Mouse (Mus musculus) heart, embryonic 14.5 days (tissue): Measurements from ENCODE around the gene Rpap3. TPM values are rescaled to one million over a fixed set of nuclear protein-coding genes. Genes with fewer than 3 reads are reported as not detected.
A peak's percentile ranks its signal among the peaks of the same experiment; 100 is the strongest.

Experiments
- ATAC-seq: fragments of 200-750 bp; cut with Nextera tagmentation; 2 replicates; pipeline ENCODE4 v1.8.0; 2017; ENCODE audit warnings: low read depth, moderate TSS enrichment; ENCODE audit not compliant: insufficient number of reproducible peaks, insufficient read depth, low FRiP score
- H3K27ac ChIP-seq, 2 experiments: fragments of 200-500 bp in 1 of 2; fragments of 300-500 bp in 1 of 2; sonication (generic) in 1 of 2; replicated peaks in 1 of 2; 2 replicates each; pipeline ENCODE4 v1.5.1; 2012 to 2014; ENCODE audit warnings: low read depth in 2 of 2, low read length in 2 of 2, control low read depth in 1 of 2, mild to moderate bottlenecking in 1 of 2, mixed read lengths in 1 of 2; ENCODE audit not compliant: control insufficient read depth in 1 of 2, insufficient read depth in 1 of 2
- H3K27me3 ChIP-seq: fragments of 300-500 bp; sonication (generic); 2 replicates; pipeline ENCODE4 v1.6.1; 2014; ENCODE audit warnings: mild to moderate bottlenecking, low read length, control low read depth; ENCODE audit not compliant: control insufficient read depth, insufficient read depth
- H3K36me3 ChIP-seq: fragments of 300-500 bp; sonication (generic); 2 replicates; pipeline ENCODE4 v1.6.1; 2014; ENCODE audit warnings: mild to moderate bottlenecking, control low read depth, low read length, mixed read lengths; ENCODE audit not compliant: control insufficient read depth, insufficient read depth
- H3K4me1 ChIP-seq, 2 experiments: fragments of 200-500 bp in 1 of 2; fragments of 300-500 bp in 1 of 2; sonication (generic) in 1 of 2; 2 replicates each; pipeline ENCODE4 v1.6.1; 2012 to 2014; ENCODE audit warnings: low read length in 2 of 2, control low read depth in 1 of 2, mixed read lengths in 1 of 2; ENCODE audit not compliant: control insufficient read depth in 2 of 2, insufficient read depth in 2 of 2
- H3K4me2 ChIP-seq: fragments of 300-500 bp; sonication (generic); 2 replicates; pipeline ENCODE4 v1.6.1; 2014; ENCODE audit warnings: mild to moderate bottlenecking, low read length
- H3K4me3 ChIP-seq, 2 experiments: fragments of 200-500 bp in 1 of 2; fragments of 300-500 bp in 1 of 2; sonication (generic) in 1 of 2; 2 replicates each; pipeline ENCODE4 v1.5.1; 2012 to 2014; ENCODE audit warnings: low read length in 2 of 2, mild to moderate bottlenecking in 2 of 2, control low read depth in 1 of 2, low read depth in 1 of 2, moderate library complexity in 1 of 2; ENCODE audit not compliant: control insufficient read depth in 1 of 2, insufficient read depth in 1 of 2
- H3K9ac ChIP-seq: fragments of 300-500 bp; sonication (generic); 2 replicates; pipeline ENCODE4 v1.6.1; 2014; ENCODE audit warnings: mild to moderate bottlenecking, low read length
- H3K9me3 ChIP-seq: fragments of 300-500 bp; sonication (generic); 2 replicates; pipeline ENCODE4 v1.6.1; 2016; ENCODE audit warnings: low read length, control low read depth; ENCODE audit not compliant: control insufficient read depth
- WGBS: fragments of 180-500 bp; shearing (Covaris S2); extraction: QIAGEN DNeasy Blood & Tissue Kit; methylation state at CpG from one replicate; pipeline ENCODE4 v1.1.7; 2014; 5-methylcytosine and 5-hydroxymethylcytosine counted together
- polyA plus RNA-seq: library from polyadenylated mRNA; unstranded; fragments of >200 nt; fragmentation: Nextera tagmentation; extraction: Ambion mirVana; gene quantifications from 2 replicates; pipeline ENCODE4 v1.2.1, GENCODE M21; 2014

Rpap3 gene
- polyA plus RNA-seq, 1 experiment from 2014 or later = 24.2 TPM

DNA sequence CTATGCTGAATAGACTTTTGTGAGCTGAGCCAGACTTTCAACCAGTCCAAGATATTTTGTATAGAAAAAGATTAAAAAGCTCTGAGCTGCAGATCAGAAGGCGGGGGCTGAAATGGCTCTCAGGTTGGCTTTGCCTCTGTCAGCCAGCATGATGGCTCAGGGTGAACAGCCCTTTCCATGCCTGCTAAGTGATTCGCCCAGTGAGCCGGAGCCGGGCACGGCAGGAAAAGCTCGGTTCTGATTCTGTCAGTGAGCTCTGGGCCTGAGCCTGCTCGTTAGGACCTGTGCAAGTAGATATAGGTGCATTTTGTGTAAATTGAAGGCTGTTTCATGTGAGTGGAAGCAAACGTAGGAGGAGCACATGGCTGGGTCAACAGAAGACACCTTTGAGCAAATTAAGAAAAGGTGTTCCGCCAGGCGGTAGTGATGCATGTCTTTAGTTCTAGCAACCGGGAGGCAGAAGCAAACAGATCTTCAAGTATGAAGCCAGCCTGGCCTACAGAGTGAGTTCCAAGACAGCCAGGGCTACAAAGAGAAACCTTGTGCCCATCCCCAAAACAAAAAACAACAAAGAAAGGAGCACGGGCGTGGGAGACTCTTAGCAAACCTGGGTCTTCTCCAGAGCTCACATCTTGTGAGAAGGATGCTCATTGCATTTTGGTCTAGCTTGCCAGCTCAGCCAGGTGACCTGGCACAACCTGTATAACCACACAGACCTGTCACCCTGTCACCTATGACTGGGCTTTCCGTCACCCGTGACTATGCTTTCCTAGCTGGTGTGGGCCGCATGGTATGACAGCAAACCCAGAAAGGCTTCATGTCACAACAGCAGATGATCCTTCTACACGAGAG is 18.9 kb upstream of the Rpap3 start:
- Histone ChIP-seq H3K27ac (no peak overlapping the region), H3K27me3 (no peaks in the 10 kb centered on the region), H3K4me2 (no peak overlapping the region), H3K4me3 (no peak overlapping the region), H3K9ac (no peak overlapping the region), H3K4me1 (peaks cover 15 to 18% of the 10 kb centered on the region in 2 experiments), H3K36me3 (no peaks in the 10 kb centered on the region), H3K9me3 (no peaks in the 10 kb centered on the region)
- WGBS = 87% methylated on average over 17 of the region's 17 CpGs
- ATAC-seq = no peak

GRCm38 (mm10) chr15:97723536-97724345 is 18.1 kb upstream of the Rpap3 start:
- H3K9ac ChIP-seq = no peak overlapping the region
- ATAC-seq = no peak
- H3K4me1 ChIP-seq = peaks cover 13 to 15% of the 10 kb centered on the region in 2 experiments
- no peaks in the 10 kb centered on the region for H3K9me3 ChIP-seq
- no peaks in the 10 kb centered on the region for H3K36me3 ChIP-seq
- H3K4me3 ChIP-seq = no peak overlapping the region
- H3K27ac ChIP-seq = no peak overlapping the region
- WGBS = 83% methylated on average over 6 of the region's 6 CpGs
- no peak overlapping the region for H3K4me2 ChIP-seq
- H3K27me3 ChIP-seq = no peaks in the 10 kb centered on the region

DNA sequence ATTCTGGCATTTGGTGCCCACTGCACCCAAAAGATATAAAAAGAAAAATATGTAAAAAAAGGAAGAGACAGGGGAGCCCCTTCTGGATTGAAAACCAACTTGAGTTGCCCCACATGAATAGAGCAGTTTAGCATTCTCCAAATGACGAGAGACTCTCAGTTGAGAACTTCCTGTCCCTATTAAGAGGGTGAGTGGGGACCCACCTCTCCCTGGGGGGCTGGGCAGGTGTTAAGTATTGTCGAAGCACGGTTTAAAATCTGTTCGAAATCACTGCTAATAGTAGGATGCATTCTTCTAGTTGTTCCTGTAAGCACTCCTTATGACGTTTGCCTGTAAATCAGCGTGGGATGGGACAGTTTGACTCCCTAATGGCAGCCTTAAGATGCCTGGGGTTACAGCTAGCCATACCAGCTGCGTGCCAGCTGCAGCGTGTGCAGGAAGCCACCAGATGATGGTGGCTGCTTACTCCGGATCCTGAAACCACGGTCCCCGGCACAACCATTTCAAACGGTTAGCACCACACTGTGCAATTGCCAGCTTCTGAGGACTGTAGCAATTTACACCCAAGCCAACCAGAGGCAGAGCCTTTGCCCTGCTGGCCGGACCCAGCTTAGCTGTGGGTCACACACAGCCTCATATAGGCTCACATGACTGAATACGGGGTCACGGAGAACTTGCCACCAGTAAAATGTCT is 15.5 kb upstream of the Rpap3 start:
- Histone ChIP-seq H3K27ac (no peak overlapping the region), H3K4me1 (peaks cover 14 to 21% of the 10 kb centered on the region in 2 experiments), H3K9me3 (no peaks in the 10 kb centered on the region), H3K4me3 (no peak overlapping the region), H3K9ac (no peak overlapping the region), H3K27me3 (no peaks in the 10 kb centered on the region), H3K36me3 (no peaks in the 10 kb centered on the region), H3K4me2 (no peak overlapping the region)
- WGBS = 80% methylated on average over 15 of the region's 15 CpGs
- ATAC-seq = no peak

DNA sequence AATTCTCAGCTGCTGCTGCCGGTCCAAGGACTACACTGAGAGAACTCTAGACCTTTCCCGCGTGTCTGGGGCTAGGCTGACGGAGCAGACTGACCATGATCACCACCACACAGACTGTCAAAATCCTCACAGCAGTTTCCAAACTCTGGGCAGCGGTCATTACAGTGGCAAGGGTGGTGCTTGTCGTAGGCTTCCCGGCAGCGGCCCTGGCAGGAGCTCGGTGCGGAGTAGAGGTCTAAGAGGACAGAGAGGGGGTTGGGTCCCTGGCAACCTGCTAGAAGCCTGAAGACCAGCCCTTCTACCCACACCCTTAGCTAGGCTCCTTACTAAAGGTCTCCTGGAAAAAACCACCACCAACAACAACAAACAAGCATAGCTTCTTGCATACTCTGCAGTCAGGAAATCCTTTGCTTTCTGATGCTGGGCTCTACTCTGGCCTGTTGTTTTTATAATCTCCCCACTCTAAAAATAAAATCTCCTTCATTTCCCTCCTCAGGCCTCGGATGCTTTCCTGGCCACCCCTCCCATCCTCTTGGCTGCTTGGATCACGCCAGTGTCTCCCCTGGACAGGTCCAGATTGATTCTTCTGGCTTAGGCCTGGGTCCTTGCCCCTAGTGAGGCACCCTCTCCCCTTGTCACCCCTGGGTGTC is 14.5 kb upstream of the Rpap3 start:
- no peaks in the 10 kb centered on the region for H3K27me3 ChIP-seq
- 0 out of 2 replicates have a peak overlapping the region, but pooled peaks have one; percentile 36 for H3K9ac ChIP-seq
- no peaks in the 10 kb centered on the region for H3K9me3 ChIP-seq
- H3K36me3 ChIP-seq = no peaks in the 10 kb centered on the region
- peaks cover 14 to 21% of the 10 kb centered on the region in 2 experiments for H3K4me1 ChIP-seq
- H3K27ac ChIP-seq = peak overlapping the region; percentile 51 to 67
- H3K4me3 ChIP-seq = no peak overlapping the region
- ATAC-seq = peak; percentile 37
- peak overlapping the region; percentile 4; the same call in 1 of the 2 replicates for H3K4me2 ChIP-seq
- 45% methylated on average over 12 of the region's 12 CpGs for WGBS

- Histone ChIP-seq H3K4me3 (no peak overlapping the region), H3K4me2 (no peak overlapping the region), H3K9me3 (no peaks in the 10 kb centered on the region), H3K27me3 (no peaks in the 10 kb centered on the region), H3K36me3 (no peaks in the 10 kb centered on the region), H3K9ac (no peak overlapping the region), H3K27ac (0 out of 4 replicates have a peak overlapping the region, but pooled peaks of 1 of the 2 experiments have one; percentile 67), H3K4me1 (peaks cover 14 to 21% of the 10 kb centered on the region in 2 experiments)
- WGBS = 91% methylated on average over 12 of the region's 12 CpGs
- ATAC-seq = no peak
Observed at GRCm38 (mm10) chr15:97719494-97719893, 13.9 kb upstream of the Rpap3 start.

GRCm38 (mm10) chr15:97718535-97719155 is 13.0 kb upstream of the Rpap3 start:
- 81% methylated on average over 8 of the region's 8 CpGs for WGBS
- H3K4me1 ChIP-seq = peaks cover 14 to 22% of the 10 kb centered on the region in 2 experiments
- H3K9me3 ChIP-seq = no peaks in the 10 kb centered on the region
- H3K27ac ChIP-seq = no peak overlapping the region
- no peak overlapping the region for H3K4me3 ChIP-seq
- no peaks in the 10 kb centered on the region for H3K27me3 ChIP-seq
- no peak for ATAC-seq
- H3K4me2 ChIP-seq = no peak overlapping the region
- H3K36me3 ChIP-seq = no peaks in the 10 kb centered on the region
- peak overlapping the region; percentile 18; the same call in 1 of the 2 replicates for H3K9ac ChIP-seq
